Mouse (Mus musculus) G1E (cell line): ENCODE data around the gene Tmem233. TPM values are rescaled to one million over a fixed set of nuclear protein-coding genes. Genes with fewer than 3 reads are reported as not detected.
A peak's percentile ranks its signal among the peaks of the same experiment; 100 is the strongest.

ENCODE experiments used
- ATAC-seq: 2 replicates; pipeline ENCODE4 v1.8.0; 2016; ENCODE audit warnings: mild to moderate bottlenecking; ENCODE audit not compliant: insufficient number of reproducible peaks, poor library complexity, low FRiP score, severe bottlenecking; ENCODE audit errors: extremely low read depth
- DNase-seq: peaks from one replicate; pipeline ENCODE4 v3.0.0; 2012; ENCODE audit warnings: low spot score
- H3K27me3 ChIP-seq: 2 replicates; pipeline ENCODE4 v1.6.1; 2012; ENCODE audit warnings: mild to moderate bottlenecking, low read length, inconsistent platforms; ENCODE audit not compliant: insufficient read depth
- H3K36me3 ChIP-seq: replicated peaks from 2 replicates; pipeline ENCODE3; 2012; ENCODE audit warnings: mild to moderate bottlenecking, inconsistent platforms
- H3K4me1 ChIP-seq: 2 replicates; pipeline ENCODE4 v1.6.1; 2012; ENCODE audit warnings: low read depth, low read length, inconsistent platforms, mixed read lengths; ENCODE audit not compliant: insufficient read depth
- H3K4me3 ChIP-seq: 2 replicates; pipeline ENCODE4 v1.5.1; 2012; ENCODE audit warnings: low read depth, mild to moderate bottlenecking, inconsistent platforms, low read length, moderate library complexity, mixed read lengths
- H3K9me3 ChIP-seq: replicated peaks from 2 replicates; pipeline ENCODE4 v1.6.1; 2012; ENCODE audit warnings: inconsistent platforms
- CTCF ChIP-seq: IDR thresholded peaks from 2 replicates; pipeline ENCODE4 v1.5.1; 2012; ENCODE audit warnings: low read depth, low read length, inconsistent platforms, mixed read lengths
- GATA1 ChIP-seq: IDR thresholded peaks from 2 replicates; pipeline ENCODE4 v1.6.1; 2012; ENCODE audit warnings: borderline replicate concordance, low read length, inconsistent platforms, mixed read lengths
- GATA2 ChIP-seq: IDR thresholded peaks from 2 replicates; pipeline ENCODE4 v1.6.1; 2012; ENCODE audit warnings: low read depth, low read length, inconsistent platforms, borderline replicate concordance
- POLR2AphosphoS5 ChIP-seq: IDR thresholded peaks from 2 replicates; pipeline ENCODE4 v1.6.1; 2012; ENCODE audit warnings: low read depth, low read length, inconsistent platforms; ENCODE audit not compliant: insufficient replicate concordance
- TAL1 ChIP-seq: conservative IDR thresholded peaks from 2 replicates; pipeline ENCODE4 v1.6.1; 2012; ENCODE audit warnings: low read depth, low read length, inconsistent platforms, mixed read lengths
- polyA plus RNA-seq: library from polyadenylated mRNA; stranded (reverse); fragments of >175 nt; gene quantifications from 2 replicates; pipeline ENCODE4 v1.2.3, GENCODE M21; 2012
- total RNA-seq, 2 experiments: library from RNA; stranded (forward) in 1 of 2; stranded (reverse) in 1 of 2; fragments of 200-1000 nt in 1 of 2; fragments of >200 nt in 1 of 2; fragmentation: Nextera tagmentation in 1 of 2; gene quantifications; 2 replicates each; pipeline ENCODE4 v1.2.3; 2014 to 2017

The Tmem233 gene
- total and polyA plus RNA-seq, 3 experiments = 0.16 TPM; not detected in 2

- no peaks in the 10 kb centered on the region for H3K9me3 ChIP-seq
- no peaks in the 10 kb centered on the region for H3K27me3 ChIP-seq
- TF ChIP-seq CTCF = no peak
- TF ChIP-seq GATA1 = no peak
- no peak for TF ChIP-seq GATA2
- no peak for TF ChIP-seq TAL1
- TF ChIP-seq POLR2AphosphoS5 = no peak
- ATAC-seq (no peak), DNase-seq (no peak)
- peaks cover 99% of the 10 kb centered on the region for H3K36me3 ChIP-seq
- H3K4me3 ChIP-seq = no peak overlapping the region; the same call in 1 of the 2 replicates
- H3K4me1 ChIP-seq = peaks cover 87% of the 10 kb centered on the region
These were observed 64.8 kb downstream of the Tmem233 start for GRCm38 (mm10) chr5:116018196-116018595.

DNA sequence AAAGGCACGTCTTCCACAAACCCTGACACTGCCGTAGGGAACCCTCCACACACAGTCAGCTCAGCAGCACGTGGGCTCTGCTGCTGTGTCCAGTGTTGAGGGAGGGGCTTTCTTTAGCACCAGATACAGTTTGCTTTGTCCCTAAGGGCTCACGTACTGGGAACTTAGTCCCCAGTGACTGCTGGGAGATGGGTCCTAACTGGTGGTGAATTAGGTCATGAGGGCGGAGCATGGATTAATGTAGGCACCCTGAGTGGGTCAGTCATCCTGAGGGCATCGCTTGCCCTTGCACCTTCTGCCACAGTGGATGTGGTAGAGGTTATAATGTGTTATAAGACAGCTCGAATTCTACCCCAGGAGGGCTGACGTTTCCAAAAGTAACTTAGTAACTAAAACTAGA, 65.7 kb downstream of the Tmem233 start:
- peaks cover 99% of the 10 kb centered on the region for H3K36me3 ChIP-seq
- H3K4me1 ChIP-seq = peaks cover 92% of the 10 kb centered on the region
- no peaks in the 10 kb centered on the region for H3K27me3 ChIP-seq
- TF ChIP-seq POLR2AphosphoS5 (0 out of 2 replicates have a peak, but pooled peaks have one; percentile 66), GATA2 (no peak)
- H3K9me3 ChIP-seq = no peaks in the 10 kb centered on the region
- ATAC-seq = no peak
- no peak for DNase-seq
- H3K4me3 ChIP-seq = peak overlapping the region; percentile 5; the same call in 1 of the 2 replicates

- Histone ChIP-seq H3K9me3 (no peaks in the 10 kb centered on the region), H3K36me3 (peaks cover 98% of the 10 kb centered on the region), H3K4me1 (peaks cover 85% of the 10 kb centered on the region), H3K4me3 (no peak overlapping the region), H3K27me3 (no peaks in the 10 kb centered on the region)
- ATAC-seq (no peak), DNase-seq (no peak)
- TF ChIP-seq GATA1 (no peak), CTCF (no peak), GATA2 (no peak), POLR2AphosphoS5 (no peak), TAL1 (no peak)
These were observed 66.5 kb downstream of the Tmem233 start for GRCm38 (mm10) chr5:116016542-116016941.

DNA sequence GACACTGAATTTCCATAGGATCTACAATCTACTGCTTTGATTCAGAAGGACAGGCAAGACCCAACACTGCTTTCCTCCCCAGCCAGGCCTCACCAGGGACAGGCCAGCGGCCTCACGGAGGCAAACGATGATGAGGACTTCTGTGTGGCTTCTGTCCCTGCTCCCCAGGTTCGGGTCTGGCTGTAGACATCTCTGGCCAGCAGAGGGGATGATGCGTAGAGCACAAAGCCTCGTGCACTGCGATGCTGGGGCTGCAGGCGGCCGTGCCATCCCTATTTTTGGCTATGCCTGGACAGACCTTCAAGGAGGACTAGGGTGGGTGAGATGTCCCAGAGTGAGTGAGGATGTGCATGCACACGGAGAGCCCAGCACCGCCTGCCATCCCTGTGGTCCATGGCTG, 68.8 kb downstream of the Tmem233 start:
- peaks cover 82% of the 10 kb centered on the region for H3K36me3 ChIP-seq
- peak overlapping the region; percentile 11; the same call in 1 of the 2 replicates for H3K4me3 ChIP-seq
- no peaks in the 10 kb centered on the region for H3K9me3 ChIP-seq
- ATAC-seq (no peak), DNase-seq (no peak)
- no peaks in the 10 kb centered on the region for H3K27me3 ChIP-seq
- H3K4me1 ChIP-seq = peaks cover 65% of the 10 kb centered on the region
- 0 out of 2 replicates have a peak, but pooled peaks have one; percentile 20 for TF ChIP-seq POLR2AphosphoS5
- TF ChIP-seq GATA1 = no peak

DNA sequence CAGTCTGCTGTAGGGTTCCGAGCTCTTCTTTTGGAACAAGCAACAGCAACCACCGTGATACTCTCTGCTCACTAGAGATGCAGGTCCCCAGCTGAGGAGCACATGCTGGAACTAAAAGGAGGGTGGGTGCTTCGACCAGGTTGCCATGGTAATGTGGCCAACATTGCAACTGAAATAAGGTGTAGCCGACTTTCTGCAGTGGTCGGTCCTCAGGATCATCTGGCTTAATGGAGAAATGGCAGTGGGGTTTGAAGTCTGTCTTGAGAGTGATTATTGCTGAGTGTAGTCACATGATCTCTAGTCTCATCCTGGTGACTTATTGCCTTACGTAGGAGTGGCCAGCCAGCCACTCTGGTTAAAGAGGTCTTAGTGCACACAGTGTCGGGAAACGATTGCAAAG, 69.2 kb downstream of the Tmem233 start:
- H3K9me3 ChIP-seq = no peaks in the 10 kb centered on the region
- no peaks in the 10 kb centered on the region for H3K27me3 ChIP-seq
- no peak overlapping the region; the same call in 1 of the 2 replicates for H3K4me3 ChIP-seq
- H3K4me1 ChIP-seq = peaks cover 61% of the 10 kb centered on the region
- peaks cover 82% of the 10 kb centered on the region for H3K36me3 ChIP-seq
- ATAC-seq (peak; percentile 18; the same call in 1 of the 2 replicates), DNase-seq (no peak)
- TF ChIP-seq POLR2AphosphoS5 = 0 out of 2 replicates have a peak, but pooled peaks have one; percentile 56
- TF ChIP-seq GATA2 = no peak
- no peak for TF ChIP-seq TAL1
- no peak for TF ChIP-seq CTCF
- no peak for TF ChIP-seq GATA1

DNA sequence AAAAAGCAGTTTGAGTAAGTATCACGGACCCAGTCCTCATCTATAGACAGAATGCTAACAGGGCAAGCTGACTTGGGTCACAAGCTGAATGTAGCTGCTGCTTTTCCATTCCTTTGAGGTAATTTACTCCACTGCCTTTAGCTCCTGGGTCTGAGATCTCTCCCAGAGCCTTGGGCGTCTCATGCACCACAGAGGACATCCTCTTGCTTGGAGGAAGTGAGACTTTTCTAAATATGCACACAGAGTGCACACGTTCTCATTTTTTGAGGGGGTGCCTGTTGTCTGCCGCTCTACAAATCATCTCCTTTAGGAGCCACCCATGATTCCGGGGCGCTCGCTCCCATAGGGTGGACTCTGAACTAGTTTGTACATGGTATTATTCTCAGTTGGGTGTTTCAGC, 70.5 kb downstream of the Tmem233 start:
- ATAC-seq = no peak
- DNase-seq = no peak
- Histone ChIP-seq H3K4me1 (peaks cover 53% of the 10 kb centered on the region), H3K9me3 (no peaks in the 10 kb centered on the region), H3K4me3 (no peak overlapping the region), H3K36me3 (peaks cover 76% of the 10 kb centered on the region), H3K27me3 (no peaks in the 10 kb centered on the region)
- no peak for TF ChIP-seq GATA2
- no peak for TF ChIP-seq CTCF
- TF ChIP-seq TAL1 = no peak
- no peak for TF ChIP-seq POLR2AphosphoS5

DNA sequence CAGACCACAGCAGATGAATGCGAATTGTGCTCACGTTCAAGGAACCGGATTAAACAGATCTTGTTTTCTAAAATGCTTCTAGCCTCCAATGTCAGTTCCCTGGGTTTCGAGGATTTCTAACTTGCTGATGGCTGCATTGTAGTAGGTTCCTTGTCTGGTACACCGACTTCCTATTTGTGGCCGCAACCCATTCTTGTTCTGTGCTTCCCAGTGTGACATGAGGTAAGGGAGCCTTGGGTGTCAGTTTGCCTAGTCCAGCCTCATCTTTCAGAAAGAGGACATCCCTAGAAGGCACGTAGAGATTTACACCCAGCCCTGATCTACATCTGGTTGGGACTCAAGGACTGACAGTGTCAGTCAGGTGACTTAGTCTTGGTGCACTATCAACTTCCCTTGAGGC, 71.3 kb downstream of the Tmem233 start:
- no peaks in the 10 kb centered on the region for H3K9me3 ChIP-seq
- no peak overlapping the region for H3K4me3 ChIP-seq
- H3K36me3 ChIP-seq = peaks cover 76% of the 10 kb centered on the region
- no peak for ATAC-seq
- DNase-seq = no peak
- no peaks in the 10 kb centered on the region for H3K27me3 ChIP-seq
- TF ChIP-seq GATA2 (no peak), GATA1 (no peak), CTCF (no peak), POLR2AphosphoS5 (no peak), TAL1 (no peak)
- H3K4me1 ChIP-seq = peaks cover 53% of the 10 kb centered on the region
